Mouse (Mus musculus): ENCODE measurements at regions not wholly inside any gene's neighbourhood (a gene's known extent, or its start where the extent isn't known, plus 50 kb on each side); places are given as distances from the start of the nearest gene placed in this dataset.
A peak's percentile ranks its signal among the peaks of the same experiment; 100 is the strongest.

DNA sequence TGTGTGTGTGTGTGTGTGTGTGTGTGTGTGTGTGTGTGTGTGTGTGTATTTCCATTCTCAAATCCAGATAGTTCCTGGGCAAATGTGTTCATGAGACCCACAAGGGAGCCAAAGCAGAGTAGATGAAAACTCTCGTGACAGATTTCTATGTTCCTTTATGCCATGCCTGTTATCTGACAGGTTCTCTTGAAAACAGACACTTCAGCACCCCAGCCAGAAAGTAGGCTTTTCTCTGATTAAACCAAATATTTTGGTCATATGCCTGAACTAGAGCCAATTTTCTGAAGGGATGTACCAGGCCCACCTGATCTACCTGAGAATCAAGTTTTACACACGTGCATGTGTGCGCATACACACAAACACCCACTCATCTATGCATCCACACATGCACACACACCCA, 95.5 kb downstream of the Psat1 start:
- peaks cover 26% of the 10 kb centered on the region for H3K9me3 ChIP-seq (ENCODE audit: low read length)
- no peak overlapping the region for H3K4me3 ChIP-seq (replicated peaks; ENCODE audit: low read length)
- no peaks in the 10 kb centered on the region for H3K4me1 ChIP-seq (replicated peaks; ENCODE audit: low read depth, low read length)
- TF ChIP-seq POU5F1 (IDR thresholded peaks at IDR 0.05; ENCODE audit: borderline replicate concordance, low read length) (no peak), CTCF (conservative IDR thresholded peaks at IDR 0.05; ENCODE audit: low read length) (no peak), NANOG (IDR thresholded peaks at IDR 0.05; ENCODE audit: borderline replicate concordance, low read length) (no peak)
- no peaks in the 10 kb centered on the region for H3K36me3 ChIP-seq (ENCODE audit: insufficient read depth, low read length)
- H3K27me3 ChIP-seq (ENCODE audit: insufficient read depth, low read length): no peaks in the 10 kb centered on the region

DNA sequence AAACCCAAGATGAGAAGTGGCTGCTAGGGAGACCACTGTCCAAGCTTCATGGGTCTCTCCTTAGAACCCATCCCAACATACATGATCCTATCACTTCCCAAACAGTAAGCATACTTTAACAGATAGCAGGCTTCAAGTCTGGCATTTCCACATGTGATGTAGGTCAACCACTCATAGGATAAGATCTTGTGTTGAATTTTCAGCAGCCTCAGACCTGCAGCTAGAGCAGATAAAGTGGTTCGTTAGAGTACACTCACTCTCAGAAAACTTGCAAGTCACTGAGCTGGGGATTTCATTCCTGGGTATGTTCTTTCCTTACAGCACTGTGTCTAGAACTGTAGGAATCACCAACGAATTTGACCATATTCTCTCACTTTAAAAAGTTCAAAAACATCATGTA, 96.4 kb downstream of the Psat1 start:
- H3K27me3 ChIP-seq (ENCODE audit: insufficient read depth, low read length): no peaks in the 10 kb centered on the region
- TF ChIP-seq CTCF (conservative IDR thresholded peaks at IDR 0.05; ENCODE audit: low read length) (no peak), POU5F1 (IDR thresholded peaks at IDR 0.05; ENCODE audit: borderline replicate concordance, low read length) (no peak), NANOG (IDR thresholded peaks at IDR 0.05; ENCODE audit: borderline replicate concordance, low read length) (no peak)
- H3K36me3 ChIP-seq (ENCODE audit: insufficient read depth, low read length): no peaks in the 10 kb centered on the region
- H3K4me3 ChIP-seq (replicated peaks; ENCODE audit: low read length): no peak overlapping the region
- H3K9me3 ChIP-seq (ENCODE audit: low read length): peaks cover 30% of the 10 kb centered on the region
- no peaks in the 10 kb centered on the region for H3K4me1 ChIP-seq (replicated peaks; ENCODE audit: low read depth, low read length)

DNA sequence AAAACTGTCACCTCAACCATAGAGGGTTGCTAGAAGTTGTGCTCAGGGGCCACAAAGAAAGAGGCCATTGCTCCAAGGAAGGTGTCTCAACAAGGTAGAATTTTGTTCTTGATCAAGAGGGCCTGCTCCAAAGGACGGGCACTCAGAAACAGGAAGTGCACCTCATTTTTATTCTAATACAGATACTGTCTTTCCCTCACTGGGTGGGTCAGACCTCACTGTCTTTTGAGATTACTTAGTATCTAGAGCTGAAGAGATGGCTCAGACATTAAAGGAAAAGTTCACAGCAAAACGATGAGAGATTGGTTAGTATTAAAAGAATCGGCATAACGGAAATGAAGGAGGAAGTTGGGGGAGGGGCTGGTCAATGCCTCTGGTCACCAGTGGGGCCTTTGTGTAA, 97.9 kb downstream of the Psat1 start:
- peaks cover 30% of the 10 kb centered on the region for H3K9me3 ChIP-seq (ENCODE audit: low read length)

DNA sequence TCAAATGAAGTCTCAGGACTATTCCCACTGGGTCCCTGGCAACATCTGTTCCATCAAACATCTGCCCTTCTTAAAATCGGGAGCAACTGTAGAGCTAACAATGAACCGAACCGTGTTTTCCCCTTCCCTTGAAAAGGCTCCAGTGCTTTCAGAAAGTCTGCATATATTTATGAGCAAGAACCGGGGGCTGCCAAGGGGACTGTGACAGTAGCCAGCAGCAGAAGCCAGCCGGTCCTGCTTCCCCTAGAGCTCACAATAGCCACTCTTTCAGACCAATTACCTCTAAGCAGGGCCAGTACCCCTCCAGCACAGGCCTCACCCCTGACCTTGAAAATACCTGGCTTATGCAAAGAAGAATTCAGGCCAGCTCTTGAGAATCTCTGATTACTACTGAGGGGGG, 108.8 kb downstream of the Psat1 start:
- TF ChIP-seq NANOG (IDR thresholded peaks at IDR 0.05; ENCODE audit: borderline replicate concordance, low read length) (no peak), POU5F1 (IDR thresholded peaks at IDR 0.05; ENCODE audit: borderline replicate concordance, low read length) (no peak), CTCF (conservative IDR thresholded peaks at IDR 0.05; ENCODE audit: low read length) (no peak)

More for the DNA sequence above, 97.9 kb downstream of the Psat1 start:
- no peaks in the 10 kb centered on the region for H3K4me1 ChIP-seq (replicated peaks; ENCODE audit: low read depth, low read length)
- TF ChIP-seq CTCF (conservative IDR thresholded peaks at IDR 0.05; ENCODE audit: low read length) (no peak), NANOG (IDR thresholded peaks at IDR 0.05; ENCODE audit: borderline replicate concordance, low read length) (no peak), POU5F1 (IDR thresholded peaks at IDR 0.05; ENCODE audit: borderline replicate concordance, low read length) (no peak)
- H3K36me3 ChIP-seq (ENCODE audit: insufficient read depth, low read length): no peaks in the 10 kb centered on the region
- H3K27me3 ChIP-seq (ENCODE audit: insufficient read depth, low read length): no peaks in the 10 kb centered on the region
- H3K4me3 ChIP-seq (replicated peaks; ENCODE audit: low read length): no peak overlapping the region

DNA sequence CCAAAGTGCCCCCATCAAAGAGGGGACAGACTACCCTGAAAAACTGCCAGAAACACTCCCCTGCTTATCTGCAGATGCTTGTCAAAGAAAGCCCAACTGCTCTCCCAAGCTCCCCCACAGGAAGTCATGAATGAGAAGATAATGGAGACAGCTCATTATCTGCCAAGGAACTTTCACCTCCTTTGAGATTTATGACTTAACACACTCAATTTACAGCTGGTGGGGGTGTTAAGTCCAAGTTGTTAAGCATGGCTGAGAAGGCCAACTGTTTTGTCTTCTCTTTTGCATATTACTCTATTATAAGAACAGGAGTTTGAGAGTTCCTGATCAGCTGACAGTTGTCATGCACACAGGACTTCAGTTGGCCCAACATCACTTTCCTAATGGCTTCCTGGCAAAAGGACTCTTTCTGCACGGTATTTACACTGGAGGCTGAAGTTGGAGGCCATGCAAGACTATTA, 109.4 kb downstream of the Psat1 start:
- Histone ChIP-seq H3K36me3 (ENCODE audit: insufficient read depth, low read length) (no peaks in the 10 kb centered on the region), H3K9me3 (ENCODE audit: low read length) (peaks cover 23% of the 10 kb centered on the region), H3K4me3 (replicated peaks; ENCODE audit: low read length) (no peak overlapping the region), H3K4me1 (replicated peaks; ENCODE audit: low read depth, low read length) (no peaks in the 10 kb centered on the region), H3K27me3 (ENCODE audit: insufficient read depth, low read length) (no peaks in the 10 kb centered on the region)
- no peak for TF ChIP-seq POU5F1 (IDR thresholded peaks at IDR 0.05; ENCODE audit: borderline replicate concordance, low read length)
- TF ChIP-seq NANOG (IDR thresholded peaks at IDR 0.05; ENCODE audit: borderline replicate concordance, low read length): no peak
- no peak for TF ChIP-seq CTCF (conservative IDR thresholded peaks at IDR 0.05; ENCODE audit: low read length)

More for the DNA sequence above, 108.8 kb downstream of the Psat1 start:
- Histone ChIP-seq H3K4me1 (replicated peaks; ENCODE audit: low read depth, low read length) (no peaks in the 10 kb centered on the region), H3K9me3 (ENCODE audit: low read length) (peaks cover 23% of the 10 kb centered on the region), H3K27me3 (ENCODE audit: insufficient read depth, low read length) (no peaks in the 10 kb centered on the region), H3K4me3 (replicated peaks; ENCODE audit: low read length) (0 out of 2 replicates have a peak overlapping the region, but pooled peaks have one; percentile 5), H3K36me3 (ENCODE audit: insufficient read depth, low read length) (no peaks in the 10 kb centered on the region)

DNA sequence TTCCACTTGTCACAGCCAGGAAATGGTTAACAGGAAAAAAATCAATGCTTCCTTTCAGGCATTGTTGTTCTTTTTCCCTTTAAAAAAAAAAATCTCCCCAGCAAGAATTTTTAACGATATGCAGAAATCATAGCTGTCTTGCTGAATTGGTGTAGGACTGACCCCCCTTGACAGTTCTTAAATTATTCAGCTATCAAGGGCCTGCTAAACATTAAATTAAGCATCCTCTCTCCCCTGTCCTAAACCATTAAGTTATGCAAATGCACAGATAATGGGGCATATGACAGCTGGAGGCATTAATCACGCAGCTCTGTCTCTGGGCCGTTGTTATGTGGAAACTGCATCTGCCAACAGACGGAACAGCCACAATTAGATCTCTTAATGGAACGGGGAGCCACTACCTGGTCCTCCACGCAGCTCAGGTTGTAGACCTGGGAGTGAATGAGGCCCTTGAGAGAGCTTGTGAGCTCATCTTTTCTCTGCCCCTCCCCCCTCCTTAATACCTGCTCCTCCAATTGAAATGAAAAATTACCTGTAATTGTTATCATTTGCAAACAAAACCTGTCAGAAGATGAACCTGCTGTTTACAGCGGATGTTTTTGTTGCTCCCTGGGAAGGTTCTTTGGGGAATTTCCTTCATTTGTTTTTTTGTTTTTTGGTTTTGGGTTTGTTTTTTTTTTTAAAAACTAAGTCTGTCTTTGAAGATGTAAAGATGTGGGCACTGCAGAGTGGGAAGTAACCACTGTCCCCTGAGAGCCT, 110.0 kb downstream of the Psat1 start:
- H3K36me3 ChIP-seq (ENCODE audit: insufficient read depth, low read length): no peaks in the 10 kb centered on the region
- no peaks in the 10 kb centered on the region for H3K27me3 ChIP-seq (ENCODE audit: insufficient read depth, low read length)
- no peak overlapping the region for H3K4me3 ChIP-seq (replicated peaks; ENCODE audit: low read length)
- no peaks in the 10 kb centered on the region for H3K4me1 ChIP-seq (replicated peaks; ENCODE audit: low read depth, low read length)
- TF ChIP-seq CTCF (conservative IDR thresholded peaks at IDR 0.05; ENCODE audit: low read length) (no peak), POU5F1 (IDR thresholded peaks at IDR 0.05; ENCODE audit: borderline replicate concordance, low read length) (no peak), NANOG (IDR thresholded peaks at IDR 0.05; ENCODE audit: borderline replicate concordance, low read length) (no peak)
- H3K9me3 ChIP-seq (ENCODE audit: low read length): peaks cover 23% of the 10 kb centered on the region

DNA sequence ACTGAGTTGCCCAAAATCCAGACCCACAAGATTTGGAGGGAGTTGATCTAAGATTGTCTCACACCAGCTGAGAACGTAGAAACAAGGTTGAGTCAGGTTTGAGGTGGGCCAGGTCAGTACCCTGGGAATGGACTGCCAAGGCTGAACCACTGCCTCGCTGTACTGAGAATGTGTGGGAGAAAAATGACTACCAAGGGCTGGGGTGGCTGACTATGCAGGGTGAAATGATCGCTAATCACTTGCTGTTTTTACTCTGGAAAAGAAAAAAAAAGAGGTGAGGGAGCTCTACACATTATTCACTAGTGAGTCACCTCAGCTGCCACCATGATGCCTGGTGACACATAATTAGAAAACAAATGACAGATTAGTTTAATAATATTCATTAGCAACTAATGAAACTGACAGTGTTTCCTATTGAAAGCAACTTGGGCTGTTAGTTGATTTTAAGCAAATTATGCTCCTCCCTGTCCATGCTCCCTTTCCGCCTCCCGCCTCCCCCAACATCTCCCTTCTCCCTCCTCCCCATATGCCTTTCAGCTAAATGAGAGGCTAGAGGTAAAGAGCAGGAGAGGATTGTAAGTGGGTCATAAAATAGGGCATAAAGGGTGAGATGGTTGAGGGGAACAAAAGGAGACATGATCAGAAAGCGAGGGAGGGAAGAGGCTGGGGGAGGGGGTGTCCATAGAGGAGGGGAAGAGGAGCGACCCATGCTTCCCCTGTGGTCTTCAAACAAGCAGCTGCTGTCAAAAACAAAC, 110.8 kb downstream of the Psat1 start:
- H3K4me1 ChIP-seq (replicated peaks; ENCODE audit: low read depth, low read length): no peaks in the 10 kb centered on the region
- no peak overlapping the region for H3K4me3 ChIP-seq (replicated peaks; ENCODE audit: low read length)
- H3K36me3 ChIP-seq (ENCODE audit: insufficient read depth, low read length): no peaks in the 10 kb centered on the region
- no peak for TF ChIP-seq NANOG (IDR thresholded peaks at IDR 0.05; ENCODE audit: borderline replicate concordance, low read length)
- no peak for TF ChIP-seq POU5F1 (IDR thresholded peaks at IDR 0.05; ENCODE audit: borderline replicate concordance, low read length)
- TF ChIP-seq CTCF (conservative IDR thresholded peaks at IDR 0.05; ENCODE audit: low read length): no peak
- H3K27me3 ChIP-seq (ENCODE audit: insufficient read depth, low read length): no peaks in the 10 kb centered on the region
- peaks cover 23% of the 10 kb centered on the region for H3K9me3 ChIP-seq (ENCODE audit: low read length)

DNA sequence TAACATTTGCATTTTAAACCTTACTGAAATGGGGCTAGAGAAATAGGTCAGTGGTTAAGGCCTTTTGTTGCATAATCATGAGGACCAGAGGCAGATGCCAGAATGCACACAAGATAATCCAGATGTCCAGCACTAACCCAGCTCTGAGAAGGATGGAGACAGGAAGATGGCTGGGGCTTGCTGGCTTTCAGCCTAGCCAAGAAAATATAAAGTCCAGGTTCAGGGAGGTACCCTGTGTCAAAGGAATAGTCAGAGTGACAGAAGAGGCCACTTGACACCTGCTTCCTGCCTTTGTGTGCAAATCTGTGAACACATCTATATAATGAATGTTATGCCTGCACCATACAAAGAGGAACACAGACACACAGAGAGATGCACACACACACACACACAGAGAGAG, 116.8 kb downstream of the Psat1 start:
- Histone ChIP-seq H3K4me3 (replicated peaks; ENCODE audit: low read length) (no peak overlapping the region), H3K36me3 (ENCODE audit: insufficient read depth, low read length) (no peaks in the 10 kb centered on the region), H3K4me1 (replicated peaks; ENCODE audit: low read depth, low read length) (no peaks in the 10 kb centered on the region), H3K9me3 (ENCODE audit: low read length) (no peaks in the 10 kb centered on the region), H3K27me3 (ENCODE audit: insufficient read depth, low read length) (no peaks in the 10 kb centered on the region)
- TF ChIP-seq POU5F1 (IDR thresholded peaks at IDR 0.05; ENCODE audit: borderline replicate concordance, low read length) (no peak), CTCF (conservative IDR thresholded peaks at IDR 0.05; ENCODE audit: low read length) (no peak), NANOG (IDR thresholded peaks at IDR 0.05; ENCODE audit: borderline replicate concordance, low read length) (no peak)
